Mouse (Mus musculus) hindbrain, embryonic 15.5 days (tissue): ENCODE measurements around the gene Pank1. TPM values are rescaled to one million over a fixed set of nuclear protein-coding genes. Genes with fewer than 3 reads are reported as not detected.

Experiments
- ATAC-seq: fragments of 200-750 bp; cut with Nextera tagmentation; 2 replicates; pipeline ENCODE4 v1.8.0; 2017; ENCODE audit warnings: low read depth, moderate number of reproducible peaks, moderate TSS enrichment; ENCODE audit not compliant: low FRiP score
- H3K27ac ChIP-seq: fragments of 300-500 bp; sonication (generic); replicated peaks from 2 replicates; pipeline ENCODE4 v1.5.1; 2015; ENCODE audit warnings: mild to moderate bottlenecking, inconsistent platforms
- H3K27me3 ChIP-seq: fragments of 300-500 bp; sonication (generic); 2 replicates; pipeline ENCODE4 v1.6.1; 2015; ENCODE audit warnings: control low read depth, inconsistent platforms
- H3K36me3 ChIP-seq: fragments of 300-500 bp; sonication (generic); 2 replicates; pipeline ENCODE4 v1.6.1; 2015; ENCODE audit warnings: control low read depth, inconsistent platforms
- H3K4me1 ChIP-seq: fragments of 300-500 bp; sonication (generic); replicated peaks from 2 replicates; pipeline ENCODE4 v1.6.1; 2015; ENCODE audit warnings: control low read depth, inconsistent platforms
- H3K4me2 ChIP-seq: fragments of 300-500 bp; sonication (generic); 2 replicates; pipeline ENCODE4 v1.6.1; 2015; ENCODE audit warnings: moderate library complexity, mild to moderate bottlenecking, inconsistent platforms
- H3K4me3 ChIP-seq: fragments of 300-500 bp; sonication (generic); 2 replicates; pipeline ENCODE4 v1.5.1; 2015; ENCODE audit warnings: mild to moderate bottlenecking, inconsistent platforms
- H3K9ac ChIP-seq: fragments of 300-500 bp; sonication (generic); 2 replicates; pipeline ENCODE4 v1.6.1; 2015; ENCODE audit warnings: inconsistent platforms
- H3K9me3 ChIP-seq: fragments of 300-500 bp; sonication (generic); 2 replicates; pipeline ENCODE4 v1.6.1; 2016; ENCODE audit warnings: control low read depth, inconsistent platforms
- WGBS: fragments of 180-500 bp; shearing (Covaris S2); methylation state at CpG from one replicate; pipeline ENCODE4 v1.1.7; 2015; 5-methylcytosine and 5-hydroxymethylcytosine counted together
- polyA plus RNA-seq: library from polyadenylated mRNA; unstranded; fragments of >200 nt; fragmentation: Nextera tagmentation; extraction: Ambion mirVana; gene quantifications from 2 replicates; pipeline ENCODE4 v1.2.1, GENCODE M21; 2015

Gene Pank1
- polyA plus RNA-seq, 1 experiment from 2014 or later, result 10.3 TPM

- H3K36me3 ChIP-seq, result peaks cover 6% of the 10 kb centered on the region; the same call in 1 of the 2 replicates
- WGBS, result 75% methylated on average over 9 of the region's 9 CpGs
- 0 out of 2 replicates have a peak, but pooled peaks cover 6% of the 10 kb centered on the region for H3K4me1 ChIP-seq
- no peaks in the 10 kb centered on the region for H3K27me3 ChIP-seq
- no peak overlapping the region for H3K27ac ChIP-seq
- H3K4me3 ChIP-seq, result no peak overlapping the region
- no peak overlapping the region for H3K4me2 ChIP-seq
- H3K9me3 ChIP-seq, result no peaks in the 10 kb centered on the region
- H3K9ac ChIP-seq, result no peak overlapping the region
- no peak for ATAC-seq
Measured at GRCm38 (mm10) chr19:34844047-34844446, 35.2 kb downstream of the Pank1 start.

GRCm38 (mm10) chr19:34841719-34842506 is 37.3 kb downstream of the Pank1 start:
- WGBS, result 58% methylated on average over 9 of the region's 9 CpGs
- no peaks in the 10 kb centered on the region for H3K27me3 ChIP-seq
- no peak overlapping the region for H3K4me3 ChIP-seq
- H3K36me3 ChIP-seq, result peaks cover 6% of the 10 kb centered on the region; the same call in 1 of the 2 replicates
- H3K4me1 ChIP-seq, result 0 out of 2 replicates have a peak, but pooled peaks cover 6% of the 10 kb centered on the region
- ATAC-seq, result peak; percentile 27; the same call in 1 of the 2 replicates
- no peak overlapping the region for H3K4me2 ChIP-seq
- no peaks in the 10 kb centered on the region for H3K9me3 ChIP-seq
- H3K27ac ChIP-seq, result no peak overlapping the region
- no peak overlapping the region for H3K9ac ChIP-seq

GRCm38 (mm10) chr19:34838624-34839023 is 40.6 kb downstream of the Pank1 start:
- H3K4me3 ChIP-seq, result no peak overlapping the region
- no peak overlapping the region for H3K9ac ChIP-seq
- H3K9me3 ChIP-seq, result no peaks in the 10 kb centered on the region
- 0 out of 2 replicates have a peak, but pooled peaks cover 6% of the 10 kb centered on the region for H3K4me1 ChIP-seq
- WGBS, result 96% methylated on average over 9 of the region's 9 CpGs
- no peaks in the 10 kb centered on the region for H3K27me3 ChIP-seq
- H3K27ac ChIP-seq, result no peak overlapping the region
- H3K36me3 ChIP-seq, result peaks cover 6% of the 10 kb centered on the region; the same call in 1 of the 2 replicates
- H3K4me2 ChIP-seq, result no peak overlapping the region
- no peak for ATAC-seq

- H3K4me3 ChIP-seq, result no peak overlapping the region
- H3K27me3 ChIP-seq, result no peaks in the 10 kb centered on the region
- H3K9ac ChIP-seq, result no peak overlapping the region
- no peaks in the 10 kb centered on the region for H3K36me3 ChIP-seq
- no peaks in the 10 kb centered on the region for H3K9me3 ChIP-seq
- WGBS, result 84% methylated on average over 4 of the region's 4 CpGs
- ATAC-seq, result no peak
- H3K4me1 ChIP-seq, result no peaks in the 10 kb centered on the region
- H3K27ac ChIP-seq, result no peak overlapping the region
- H3K4me2 ChIP-seq, result no peak overlapping the region
Measured at GRCm38 (mm10) chr19:34831702-34832101, 47.6 kb downstream of the Pank1 start.

GRCm38 (mm10) chr19:34827916-34828635 is 51.2 kb downstream of the Pank1 start:
- H3K4me3 ChIP-seq, result no peak overlapping the region
- H3K27ac ChIP-seq, result no peak overlapping the region
- WGBS, result 90% methylated on average over 5 of the region's 5 CpGs
- no peaks in the 10 kb centered on the region for H3K27me3 ChIP-seq
- ATAC-seq, result no peak
- no peak overlapping the region for H3K9ac ChIP-seq
- no peaks in the 10 kb centered on the region for H3K9me3 ChIP-seq
- no peaks in the 10 kb centered on the region for H3K4me1 ChIP-seq
- no peak overlapping the region for H3K4me2 ChIP-seq
- H3K36me3 ChIP-seq, result no peaks in the 10 kb centered on the region

GRCm38 (mm10) chr19:34827444-34827843 is 51.8 kb downstream of the Pank1 start:
- ATAC-seq, result no peak
- H3K27me3 ChIP-seq, result no peaks in the 10 kb centered on the region
- H3K27ac ChIP-seq, result no peak overlapping the region
- H3K4me1 ChIP-seq, result no peaks in the 10 kb centered on the region
- WGBS, result 88% methylated on average over 6 of the region's 6 CpGs
- H3K9ac ChIP-seq, result no peak overlapping the region
- H3K4me3 ChIP-seq, result no peak overlapping the region
- no peaks in the 10 kb centered on the region for H3K36me3 ChIP-seq
- no peaks in the 10 kb centered on the region for H3K9me3 ChIP-seq
- H3K4me2 ChIP-seq, result no peak overlapping the region

GRCm38 (mm10) chr19:34825946-34826655 is 53.2 kb downstream of the Pank1 start:
- WGBS, result 68% methylated on average over 13 of the region's 13 CpGs
- ATAC-seq, result no peak
- no peak overlapping the region for H3K9ac ChIP-seq
- H3K4me1 ChIP-seq, result no peaks in the 10 kb centered on the region
- H3K36me3 ChIP-seq, result no peaks in the 10 kb centered on the region
- no peaks in the 10 kb centered on the region for H3K9me3 ChIP-seq
- no peak overlapping the region for H3K27ac ChIP-seq
- H3K4me2 ChIP-seq, result no peak overlapping the region
- no peaks in the 10 kb centered on the region for H3K27me3 ChIP-seq
- no peak overlapping the region for H3K4me3 ChIP-seq

GRCm38 (mm10) chr19:34819577-34820170 is 59.6 kb downstream of the Pank1 start:
- H3K4me3 ChIP-seq, result no peak overlapping the region
- peaks cover 2% of the 10 kb centered on the region; the same call in 1 of the 2 replicates for H3K4me1 ChIP-seq
- 87% methylated on average over 5 of the region's 5 CpGs for WGBS
- peaks cover 3% of the 10 kb centered on the region for H3K36me3 ChIP-seq
- H3K4me2 ChIP-seq, result no peak overlapping the region
- no peak overlapping the region for H3K9ac ChIP-seq
- no peaks in the 10 kb centered on the region for H3K9me3 ChIP-seq
- no peak for ATAC-seq
- H3K27ac ChIP-seq, result no peak overlapping the region
- H3K27me3 ChIP-seq, result no peaks in the 10 kb centered on the region

- WGBS, result 84% methylated on average over 4 of the region's 4 CpGs
- H3K36me3 ChIP-seq, result no peaks in the 10 kb centered on the region; the same call in 1 of the 2 replicates
- no peak overlapping the region for H3K9ac ChIP-seq
- H3K9me3 ChIP-seq, result no peaks in the 10 kb centered on the region
- H3K4me2 ChIP-seq, result no peak overlapping the region
- H3K27ac ChIP-seq, result no peak overlapping the region
- peaks cover 4% of the 10 kb centered on the region; the same call in 1 of the 2 replicates for H3K4me1 ChIP-seq
- H3K4me3 ChIP-seq, result no peak overlapping the region
- no peaks in the 10 kb centered on the region for H3K27me3 ChIP-seq
- no peak for ATAC-seq
Measured at GRCm38 (mm10) chr19:34815371-34815770, 63.9 kb downstream of the Pank1 start.

- H3K9me3 ChIP-seq, result no peaks in the 10 kb centered on the region
- no peaks in the 10 kb centered on the region for H3K27me3 ChIP-seq
- peaks cover 4% of the 10 kb centered on the region; the same call in 1 of the 2 replicates for H3K4me1 ChIP-seq
- no peak overlapping the region for H3K27ac ChIP-seq
- no peak overlapping the region for H3K9ac ChIP-seq
- no peak overlapping the region for H3K4me3 ChIP-seq
- no peaks in the 10 kb centered on the region; the same call in 1 of the 2 replicates for H3K36me3 ChIP-seq
- WGBS, result 44% methylated on average over 4 of the region's 4 CpGs
- H3K4me2 ChIP-seq, result no peak overlapping the region
- no peak for ATAC-seq
Measured at GRCm38 (mm10) chr19:34814696-34815095, 64.6 kb downstream of the Pank1 start.

GRCm38 (mm10) chr19:34813961-34814360 is 65.3 kb downstream of the Pank1 start:
- H3K36me3 ChIP-seq, result no peaks in the 10 kb centered on the region; the same call in 1 of the 2 replicates
- H3K27ac ChIP-seq, result no peak overlapping the region
- H3K27me3 ChIP-seq, result no peaks in the 10 kb centered on the region
- peaks cover 4% of the 10 kb centered on the region; the same call in 1 of the 2 replicates for H3K4me1 ChIP-seq
- H3K4me2 ChIP-seq, result no peak overlapping the region
- H3K4me3 ChIP-seq, result no peak overlapping the region
- ATAC-seq, result no peak
- H3K9me3 ChIP-seq, result no peaks in the 10 kb centered on the region
- no peak overlapping the region for H3K9ac ChIP-seq
- 93% methylated on average over 6 of the region's 6 CpGs for WGBS
